Mouse (Mus musculus) hindbrain, embryonic 10.5 days (tissue): ENCODE results near the gene Ceacam16. TPM values are rescaled to one million over a fixed set of nuclear protein-coding genes. Genes with fewer than 3 reads are reported as not detected.

Source experiments
- DNase-seq: peaks from one replicate; pipeline ENCODE4 v3.0.0-alpha.2; 2017; ENCODE audit warnings: low spot score
- H3K27ac ChIP-seq: fragments of 300-500 bp; sonication (generic); 2 replicates; pipeline ENCODE4 v1.5.1; 2016; ENCODE audit warnings: mild to moderate bottlenecking, moderate library complexity
- H3K27me3 ChIP-seq: fragments of 300-500 bp; sonication (generic); 2 replicates; pipeline ENCODE4 v1.6.1; 2016; ENCODE audit warnings: mild to moderate bottlenecking; ENCODE audit not compliant: poor library complexity, insufficient read depth, severe bottlenecking
- H3K36me3 ChIP-seq: fragments of 300-500 bp; sonication (generic); 2 replicates; pipeline ENCODE4 v1.6.1; 2016; ENCODE audit warnings: mild to moderate bottlenecking, moderate library complexity
- H3K4me1 ChIP-seq: fragments of 300-500 bp; sonication (generic); replicated peaks from 2 replicates; pipeline ENCODE4 v1.6.1; 2016; ENCODE audit warnings: mild to moderate bottlenecking
- H3K4me3 ChIP-seq: fragments of 300-500 bp; sonication (generic); 2 replicates; pipeline ENCODE4 v1.5.1; 2016; ENCODE audit warnings: mild to moderate bottlenecking, moderate library complexity
- H3K9me3 ChIP-seq: fragments of 300-500 bp; sonication (generic); 2 replicates; pipeline ENCODE4 v1.6.1; 2016; ENCODE audit warnings: mild to moderate bottlenecking, moderate library complexity
- WGBS: fragments of 180-500 bp; shearing (Covaris S2); methylation state at CpG from one replicate; pipeline ENCODE4 v1.1.7; 2016; 5-methylcytosine and 5-hydroxymethylcytosine counted together
- polyA plus RNA-seq: library from polyadenylated mRNA; unstranded; fragments of >200 nt; fragmentation: Nextera tagmentation; extraction: Ambion mirVana; gene quantifications from 2 replicates; pipeline ENCODE4 v1.2.1, GENCODE M21; 2016

Ceacam16 gene
- polyA plus RNA-seq, 1 experiment from 2014 or later = not detected

GRCm38 (mm10) chr7:19840936-19841335 is 20.2 kb downstream of the Ceacam16 start:
- Histone ChIP-seq H3K4me1 (0 out of 2 replicates have a peak, but pooled peaks cover 6% of the 10 kb centered on the region), H3K36me3 (no peaks in the 10 kb centered on the region), H3K27ac (no peak overlapping the region), H3K4me3 (no peak overlapping the region), H3K9me3 (no peaks in the 10 kb centered on the region), H3K27me3 (peaks cover 25% of the 10 kb centered on the region)
- 75% methylated on average over 3 of the region's 3 CpGs for WGBS
- no peak for DNase-seq

- H3K27ac ChIP-seq = no peak overlapping the region
- 82% methylated on average over 4 of the region's 4 CpGs for WGBS
These were observed 20.7 kb downstream of the Ceacam16 start for GRCm38 (mm10) chr7:19840371-19840770.

GRCm38 (mm10) chr7:19836843-19837242 is 24.3 kb downstream of the Ceacam16 start:
- Histone ChIP-seq H3K4me3 (no peak overlapping the region), H3K4me1 (no peaks in the 10 kb centered on the region), H3K36me3 (no peaks in the 10 kb centered on the region), H3K27ac (no peak overlapping the region), H3K27me3 (no peaks in the 10 kb centered on the region), H3K9me3 (no peaks in the 10 kb centered on the region)
- no peak for DNase-seq
- WGBS = 68% methylated on average over 3 of the region's 3 CpGs

More at GRCm38 (mm10) chr7:19840371-19840770, 20.7 kb downstream of the Ceacam16 start:
- Histone ChIP-seq H3K4me1 (0 out of 2 replicates have a peak, but pooled peaks cover 6% of the 10 kb centered on the region), H3K4me3 (no peak overlapping the region), H3K9me3 (no peaks in the 10 kb centered on the region), H3K36me3 (no peaks in the 10 kb centered on the region), H3K27me3 (peaks cover 25% of the 10 kb centered on the region)
- DNase-seq = no peak

GRCm38 (mm10) chr7:19834055-19834454 is 27.0 kb downstream of the Ceacam16 start:
- DNase-seq = no peak
- H3K4me3 ChIP-seq = no peak overlapping the region
- H3K4me1 ChIP-seq = peaks cover 5% of the 10 kb centered on the region
- H3K27ac ChIP-seq = no peak overlapping the region
- peaks cover 4% of the 10 kb centered on the region; the same call in 1 of the 2 replicates for H3K27me3 ChIP-seq
- no peaks in the 10 kb centered on the region for H3K36me3 ChIP-seq
- 63% methylated on average over 3 of the region's 3 CpGs for WGBS
- H3K9me3 ChIP-seq = peaks cover 4% of the 10 kb centered on the region; the same call in 1 of the 2 replicates

GRCm38 (mm10) chr7:19831837-19832236 is 29.3 kb downstream of the Ceacam16 start:
- WGBS = 60% methylated on average over 9 of the region's 9 CpGs
- Histone ChIP-seq H3K27ac (no peak overlapping the region), H3K4me1 (peaks cover 5% of the 10 kb centered on the region), H3K9me3 (peaks cover 4% of the 10 kb centered on the region; the same call in 1 of the 2 replicates), H3K4me3 (no peak overlapping the region), H3K27me3 (peaks cover 5% of the 10 kb centered on the region; the same call in 1 of the 2 replicates), H3K36me3 (no peaks in the 10 kb centered on the region)
- no peak for DNase-seq

GRCm38 (mm10) chr7:19830682-19831156 is 30.4 kb downstream of the Ceacam16 start:
- peaks cover 5% of the 10 kb centered on the region for H3K4me1 ChIP-seq

GRCm38 (mm10) chr7:19829694-19830093 is 31.4 kb downstream of the Ceacam16 start:
- Histone ChIP-seq H3K36me3 (no peaks in the 10 kb centered on the region), H3K4me3 (no peak overlapping the region), H3K27me3 (peaks cover 18% of the 10 kb centered on the region), H3K27ac (no peak overlapping the region), H3K9me3 (peaks cover 4% of the 10 kb centered on the region; the same call in 1 of the 2 replicates), H3K4me1 (peaks cover 6% of the 10 kb centered on the region)
- WGBS = 87% methylated on average over 3 of the region's 3 CpGs
- no peak for DNase-seq

More at GRCm38 (mm10) chr7:19830682-19831156, 30.4 kb downstream of the Ceacam16 start:
- H3K4me3 ChIP-seq = no peak overlapping the region
- WGBS = 35% methylated on average over 13 of the region's 13 CpGs
- peaks cover 4% of the 10 kb centered on the region; the same call in 1 of the 2 replicates for H3K9me3 ChIP-seq
- peaks cover 10% of the 10 kb centered on the region for H3K27me3 ChIP-seq
- DNase-seq = no peak
- H3K27ac ChIP-seq = no peak overlapping the region
- H3K36me3 ChIP-seq = no peaks in the 10 kb centered on the region

GRCm38 (mm10) chr7:19826756-19827155 is 34.3 kb downstream of the Ceacam16 start:
- H3K27ac ChIP-seq = no peak overlapping the region
- peaks cover 11% of the 10 kb centered on the region for H3K9me3 ChIP-seq
- 40% methylated on average over 6 of the region's 6 CpGs for WGBS
- no peak for DNase-seq
- peaks cover 47% of the 10 kb centered on the region for H3K27me3 ChIP-seq
- no peaks in the 10 kb centered on the region for H3K36me3 ChIP-seq
- H3K4me1 ChIP-seq = peaks cover 31% of the 10 kb centered on the region
- no peak overlapping the region for H3K4me3 ChIP-seq

- 24% methylated on average over 26 of the region's 26 CpGs for WGBS
- Histone ChIP-seq H3K36me3 (no peaks in the 10 kb centered on the region), H3K27me3 (peaks cover 66% of the 10 kb centered on the region), H3K27ac (0 out of 2 replicates have a peak overlapping the region, but pooled peaks have one; percentile 45), H3K9me3 (peaks cover 21% of the 10 kb centered on the region), H3K4me1 (peaks cover 26% of the 10 kb centered on the region), H3K4me3 (peak overlapping the region; percentile 29)
- DNase-seq = peak; percentile 65
These were observed 36.7 kb downstream of the Ceacam16 start for GRCm38 (mm10) chr7:19824182-19824973.

- H3K27me3 ChIP-seq = peaks cover 75% of the 10 kb centered on the region
- 23% methylated on average over 16 of the region's 16 CpGs for WGBS
- peak overlapping the region; percentile 45; the same call in 1 of the 2 replicates for H3K27ac ChIP-seq
- H3K4me3 ChIP-seq = peak overlapping the region; percentile 29
- DNase-seq = peak; percentile 21
- H3K9me3 ChIP-seq = peaks cover 20% of the 10 kb centered on the region
- peaks cover 26% of the 10 kb centered on the region for H3K4me1 ChIP-seq
- no peaks in the 10 kb centered on the region for H3K36me3 ChIP-seq
These were observed 37.6 kb downstream of the Ceacam16 start for GRCm38 (mm10) chr7:19823256-19824181.

- Histone ChIP-seq H3K27me3 (peaks cover 84% of the 10 kb centered on the region), H3K9me3 (peaks cover 20% of the 10 kb centered on the region), H3K4me1 (peaks cover 29% of the 10 kb centered on the region), H3K27ac (peak within 1 kb of the TSS; percentile 73), H3K36me3 (no peaks in the 10 kb centered on the region), H3K4me3 (peak within 1 kb of the TSS; percentile 50)
- DNase-seq = peak; percentile 24
- 1% methylated on average over 42 of the region's 42 CpGs for WGBS
These were observed 38.5 kb downstream of the Ceacam16 start, which contains the start of gene Bcl3 for GRCm38 (mm10) chr7:19822604-19823058. Gene Bcl3 (minus strand): TSS chr7:19822770.

GRCm38 (mm10) chr7:19822193-19822592 is 38.9 kb downstream of the Ceacam16 start:
- Histone ChIP-seq H3K9me3 (peaks cover 20% of the 10 kb centered on the region), H3K4me3 (peak overlapping the region; percentile 50), H3K27me3 (peaks cover 88% of the 10 kb centered on the region), H3K4me1 (peaks cover 33% of the 10 kb centered on the region), H3K36me3 (no peaks in the 10 kb centered on the region), H3K27ac (peak overlapping the region; percentile 73)
- WGBS = 5% methylated on average over 20 of the region's 20 CpGs
- no peak for DNase-seq
